Mouse (Mus musculus) neural tube, embryonic 13.5 days (tissue): ENCODE measurements around the gene Bcl6. TPM values are rescaled to one million over a fixed set of nuclear protein-coding genes. Genes with fewer than 3 reads are reported as not detected.

Experiments used
- ATAC-seq: fragments of 200-750 bp; cut with Nextera tagmentation; 2 replicates; pipeline ENCODE4 v1.8.0; 2017; ENCODE audit warnings: low read depth, mild to moderate bottlenecking, moderate TSS enrichment, moderate library complexity
- H3K27ac ChIP-seq: fragments of 300-500 bp; sonication (generic); replicated peaks from 2 replicates; pipeline ENCODE4 v1.5.1; 2015; ENCODE audit warnings: moderate library complexity, mild to moderate bottlenecking, inconsistent platforms
- H3K27me3 ChIP-seq: fragments of 300-500 bp; sonication (generic); 2 replicates; pipeline ENCODE4 v1.6.1; 2015; ENCODE audit warnings: mild to moderate bottlenecking, inconsistent platforms
- H3K36me3 ChIP-seq: fragments of 300-500 bp; sonication (generic); 2 replicates; pipeline ENCODE4 v1.6.1; 2015; ENCODE audit warnings: mild to moderate bottlenecking, inconsistent platforms
- H3K4me1 ChIP-seq: fragments of 300-500 bp; sonication (generic); replicated peaks from 2 replicates; pipeline ENCODE4 v1.6.1; 2015; ENCODE audit warnings: inconsistent platforms
- H3K4me2 ChIP-seq: fragments of 300-500 bp; sonication (generic); 2 replicates; pipeline ENCODE4 v1.6.1; 2015; ENCODE audit warnings: inconsistent platforms, mild to moderate bottlenecking, moderate library complexity
- H3K4me3 ChIP-seq: fragments of 300-500 bp; sonication (generic); 2 replicates; pipeline ENCODE4 v1.5.1; 2015; ENCODE audit warnings: mild to moderate bottlenecking, inconsistent platforms
- H3K9ac ChIP-seq: fragments of 300-500 bp; sonication (generic); 2 replicates; pipeline ENCODE4 v1.6.1; 2015; ENCODE audit warnings: moderate library complexity, mild to moderate bottlenecking, inconsistent platforms
- H3K9me3 ChIP-seq: fragments of 300-500 bp; sonication (generic); 2 replicates; pipeline ENCODE4 v1.6.1; 2016; ENCODE audit warnings: inconsistent platforms
- WGBS: fragments of 180-500 bp; shearing (Covaris S2); methylation state at CpG from one replicate; pipeline ENCODE4 v1.1.7; 2015; 5-methylcytosine and 5-hydroxymethylcytosine counted together
- polyA plus RNA-seq: library from polyadenylated mRNA; unstranded; fragments of >200 nt; fragmentation: Nextera tagmentation; extraction: Ambion mirVana; gene quantifications from 2 replicates; pipeline ENCODE4 v1.2.1, GENCODE M21; 2015

Bcl6 gene
- polyA plus RNA-seq, 1 experiment from 2014 or later, result 0.53 TPM

- Histone ChIP-seq H3K4me1 (no peaks in the 10 kb centered on the region), H3K27me3 (no peaks in the 10 kb centered on the region; the same call in 1 of the 2 replicates), H3K4me2 (no peak overlapping the region), H3K36me3 (no peaks in the 10 kb centered on the region), H3K9me3 (no peaks in the 10 kb centered on the region), H3K27ac (no peak overlapping the region), H3K4me3 (no peak overlapping the region), H3K9ac (no peak overlapping the region)
- 86% methylated on average over 18 of the region's 18 CpGs for WGBS
- no peak for ATAC-seq
These were observed 57.4 kb downstream of the Bcl6 start for GRCm38 (mm10) chr16:23931275-23931674.

- Histone ChIP-seq H3K4me1 (no peaks in the 10 kb centered on the region), H3K27me3 (no peaks in the 10 kb centered on the region; the same call in 1 of the 2 replicates), H3K4me3 (no peak overlapping the region), H3K36me3 (no peaks in the 10 kb centered on the region), H3K27ac (no peak overlapping the region), H3K9me3 (no peaks in the 10 kb centered on the region), H3K4me2 (no peak overlapping the region), H3K9ac (no peak overlapping the region)
- WGBS, result 84% methylated on average over 3 of the region's 3 CpGs
- no peak for ATAC-seq
These were observed 58.1 kb downstream of the Bcl6 start for GRCm38 (mm10) chr16:23930426-23931073.

GRCm38 (mm10) chr16:23927301-23928114 is 61.1 kb downstream of the Bcl6 start:
- 92% methylated on average over 33 of the region's 33 CpGs for WGBS

GRCm38 (mm10) chr16:23922906-23923305 is 65.7 kb downstream of the Bcl6 start:
- Histone ChIP-seq H3K27me3 (no peaks in the 10 kb centered on the region), H3K27ac (no peak overlapping the region), H3K4me1 (no peaks in the 10 kb centered on the region), H3K36me3 (no peaks in the 10 kb centered on the region), H3K4me2 (no peak overlapping the region), H3K4me3 (no peak overlapping the region), H3K9me3 (no peaks in the 10 kb centered on the region), H3K9ac (no peak overlapping the region)
- no peak for ATAC-seq
- 100% methylated on average over 1 of the region's 1 CpGs for WGBS

More at GRCm38 (mm10) chr16:23927301-23928114, 61.1 kb downstream of the Bcl6 start:
- Histone ChIP-seq H3K9me3 (no peaks in the 10 kb centered on the region), H3K4me2 (no peak overlapping the region), H3K27me3 (no peaks in the 10 kb centered on the region; the same call in 1 of the 2 replicates), H3K27ac (no peak overlapping the region), H3K36me3 (no peaks in the 10 kb centered on the region), H3K4me3 (no peak overlapping the region), H3K9ac (no peak overlapping the region), H3K4me1 (no peaks in the 10 kb centered on the region)
- ATAC-seq, result no peak

GRCm38 (mm10) chr16:23921697-23922096 is 67.0 kb downstream of the Bcl6 start:
- H3K4me2 ChIP-seq, result no peak overlapping the region
- no peaks in the 10 kb centered on the region for H3K27me3 ChIP-seq
- ATAC-seq, result no peak
- 79% methylated on average over 5 of the region's 5 CpGs for WGBS
- no peaks in the 10 kb centered on the region for H3K36me3 ChIP-seq
- no peak overlapping the region for H3K4me3 ChIP-seq
- H3K4me1 ChIP-seq, result no peaks in the 10 kb centered on the region
- no peak overlapping the region for H3K9ac ChIP-seq
- H3K27ac ChIP-seq, result no peak overlapping the region
- no peaks in the 10 kb centered on the region for H3K9me3 ChIP-seq

- Histone ChIP-seq H3K36me3 (no peaks in the 10 kb centered on the region), H3K9ac (no peak overlapping the region), H3K9me3 (no peaks in the 10 kb centered on the region), H3K27ac (no peak overlapping the region), H3K27me3 (no peaks in the 10 kb centered on the region), H3K4me3 (no peak overlapping the region), H3K4me1 (no peaks in the 10 kb centered on the region), H3K4me2 (no peak overlapping the region)
- no peak for ATAC-seq
- 81% methylated on average over 2 of the region's 2 CpGs for WGBS
These were observed 69.2 kb downstream of the Bcl6 start for GRCm38 (mm10) chr16:23919418-23919817.

Other genes with a start within 250 kb of the Bcl6 start
- 198 and 228 TPM in 2 replicates for gene Sst, start 97.9 kb downstream of the Bcl6 start, polyA plus RNA-seq
- not detected in 2 replicates for gene Rtp2, start 56.5 kb downstream of the Bcl6 start, polyA plus RNA-seq
- gene Gm37419, start 370 bp downstream of the Bcl6 start, polyA plus RNA-seq, result not detected in 2 replicates